Mouse (Mus musculus): ENCODE results near the gene Kctd2.
A peak's percentile ranks its signal among the peaks of the same experiment; 100 is the strongest.
"Not testable (repeated sequence)": the region's sequence is repeated elsewhere in the genome, so short reads cannot be mapped to it uniquely, and the experiment has no call there.

Kctd2 gene

GRCm38 (mm10) chr11:115439326-115439725, 19.4 kb downstream of the Kctd2 start:
- DNase-seq (ENCODE audit: low spot score in 2 of 2) = no peak

DNA sequence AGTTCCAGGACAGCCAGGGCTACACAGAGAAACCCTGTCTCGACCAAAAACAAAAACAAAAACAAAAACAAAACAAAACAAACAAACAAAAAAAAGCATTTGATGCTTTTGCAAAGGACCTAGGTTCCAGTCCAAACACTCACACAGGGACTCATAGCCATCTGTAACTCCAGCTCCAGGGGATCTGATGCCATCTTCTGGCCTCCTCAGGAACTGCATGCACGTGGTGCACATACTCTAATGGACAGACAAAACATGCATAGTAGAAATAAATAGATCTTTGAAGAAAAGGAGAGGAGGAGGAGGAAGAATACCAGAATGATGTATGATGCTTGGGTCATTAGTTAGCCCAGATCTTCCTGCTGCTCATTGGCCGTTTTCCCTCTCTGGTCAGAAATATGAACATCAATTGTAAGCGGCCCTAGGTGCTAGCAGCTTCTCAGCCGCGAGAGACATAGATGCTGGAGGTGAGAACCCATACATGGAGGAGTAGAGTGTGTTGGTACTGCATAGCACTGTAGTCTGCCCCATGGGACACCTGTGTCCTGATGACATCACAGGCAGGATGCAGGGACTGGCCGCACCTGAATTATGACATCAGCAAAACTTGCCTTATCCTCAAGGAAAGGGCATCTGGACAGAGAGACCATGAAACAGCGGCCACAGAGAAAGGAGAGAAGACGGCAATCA, 20.1 kb downstream of the Kctd2 start, which contains the start of gene Trim80:
TSS of gene Trim80 (plus strand) at position 640 of the 690 bp plus-strand sequence.
- no peak for DNase-seq (ENCODE audit: low spot score in 2 of 2)

DNA sequence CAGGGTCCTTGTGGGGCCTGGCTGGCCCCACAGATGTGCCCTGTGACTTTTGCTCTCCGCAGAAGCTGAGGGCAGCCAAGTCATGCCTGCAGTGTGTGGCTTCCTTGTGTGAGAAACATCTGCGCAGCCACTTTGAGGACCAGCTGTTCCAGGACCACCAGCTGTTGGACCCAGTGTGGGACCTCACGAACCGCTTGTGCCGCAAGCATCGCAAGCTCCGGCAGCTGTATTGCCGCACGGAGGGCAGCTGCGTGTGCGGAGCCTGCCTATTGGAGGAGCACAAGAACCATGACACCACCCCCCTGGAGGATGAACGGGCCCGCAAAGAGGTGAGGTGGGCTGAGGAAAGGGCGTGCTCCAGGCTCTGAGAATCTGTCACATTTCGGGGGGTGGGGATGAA, 21.5 kb downstream of the Kctd2 start:
- no peak for DNase-seq (ENCODE audit: low spot score in 2 of 2)

- DNase-seq (ENCODE audit: low spot score in 2 of 2) = no peak
Measured at GRCm38 (mm10) chr11:115446906-115447305, 27.0 kb downstream of the Kctd2 start.

DNA sequence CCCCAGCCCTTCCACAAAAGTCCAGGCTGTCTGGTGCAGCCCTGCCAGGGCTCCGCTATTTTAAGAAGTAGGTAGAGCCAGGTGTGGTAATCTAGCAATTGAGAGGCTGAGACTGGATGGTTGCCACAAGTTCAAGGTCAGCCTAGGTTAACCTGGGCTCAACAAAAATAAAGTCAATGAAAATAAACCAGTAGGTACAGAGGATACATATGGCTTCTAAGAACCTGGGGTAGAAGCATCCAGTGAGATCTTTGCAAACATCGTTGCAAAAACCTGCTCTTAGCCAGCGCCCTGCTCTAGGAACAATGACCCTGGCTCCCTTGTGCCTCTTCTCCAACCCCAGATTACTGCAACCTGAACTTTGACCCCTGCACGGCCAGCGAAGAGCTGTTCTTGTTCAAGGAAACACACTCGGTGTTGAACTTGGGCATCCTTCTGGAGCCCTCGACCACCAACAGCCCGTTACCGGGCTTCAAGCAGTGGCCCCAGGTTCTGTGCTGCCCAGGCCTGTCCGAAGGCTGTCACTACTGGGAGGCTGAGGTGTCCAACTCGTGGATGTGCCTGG, 27.5 kb downstream of the Kctd2 start:
- DNase-seq (ENCODE audit: low spot score in 2 of 2) = no peak

- no peak for DNase-seq (ENCODE audit: low spot score in 2 of 2)
Measured at GRCm38 (mm10) chr11:115448075-115448474, 28.1 kb downstream of the Kctd2 start.

GRCm38 (mm10) chr11:115448998-115449397, 29.1 kb downstream of the Kctd2 start:
- no peak for DNase-seq (ENCODE audit: low spot score in 2 of 2)

DNA sequence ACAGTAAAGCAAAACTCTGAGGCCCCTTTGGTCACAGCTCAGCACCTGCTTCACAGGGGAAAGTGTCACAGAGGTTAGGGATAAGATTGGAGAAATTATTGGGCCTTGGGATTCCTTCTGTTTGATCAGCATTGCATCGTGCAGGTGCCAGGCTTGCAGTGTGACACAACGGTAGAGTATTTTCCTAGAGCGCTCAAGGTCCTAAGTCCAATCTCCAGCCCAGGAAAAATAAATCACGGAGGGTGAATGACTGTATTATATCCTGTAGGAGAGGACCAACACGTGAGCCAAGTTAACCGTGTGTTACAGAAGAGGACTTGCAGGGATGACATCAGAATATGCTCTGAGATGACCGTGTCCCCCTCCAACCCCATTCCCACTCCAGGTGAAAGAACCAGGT, 30.2 kb downstream of the Kctd2 start:
- DNase-seq (ENCODE audit: low spot score in 2 of 2) = no peak

DNA sequence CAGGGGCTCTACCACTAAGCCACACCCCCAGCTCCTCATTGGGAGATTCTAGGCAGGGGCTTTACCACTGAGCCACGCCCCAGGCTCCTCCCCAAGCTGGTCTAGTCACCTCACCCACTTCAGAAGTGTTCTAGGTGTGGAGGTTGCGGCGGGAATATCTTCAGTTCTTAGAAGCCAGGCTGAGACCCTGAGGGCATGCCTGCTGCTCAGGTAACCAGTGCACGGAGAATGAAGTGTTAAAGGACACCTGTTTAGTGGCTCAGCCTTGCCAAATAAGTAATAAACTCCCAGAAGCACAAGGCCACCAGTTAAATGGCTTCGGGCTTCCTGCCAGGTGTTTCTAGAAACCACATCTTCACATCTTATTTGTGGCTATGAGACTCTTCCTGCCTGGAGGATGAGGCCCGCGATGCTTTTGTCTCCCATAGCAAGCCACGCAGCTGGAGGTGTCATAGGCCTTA, 31.9 kb downstream of the Kctd2 start:
- DNase-seq (ENCODE audit: low spot score in 2 of 2) = no peak

GRCm38 (mm10) chr11:115452281-115452860, 32.4 kb downstream of the Kctd2 start:
- no peak for DNase-seq (ENCODE audit: low spot score in 2 of 2)

- no peak for DNase-seq (ENCODE audit: low spot score in 2 of 2)
Measured at GRCm38 (mm10) chr11:115453306-115453705, 33.4 kb downstream of the Kctd2 start.

DNA sequence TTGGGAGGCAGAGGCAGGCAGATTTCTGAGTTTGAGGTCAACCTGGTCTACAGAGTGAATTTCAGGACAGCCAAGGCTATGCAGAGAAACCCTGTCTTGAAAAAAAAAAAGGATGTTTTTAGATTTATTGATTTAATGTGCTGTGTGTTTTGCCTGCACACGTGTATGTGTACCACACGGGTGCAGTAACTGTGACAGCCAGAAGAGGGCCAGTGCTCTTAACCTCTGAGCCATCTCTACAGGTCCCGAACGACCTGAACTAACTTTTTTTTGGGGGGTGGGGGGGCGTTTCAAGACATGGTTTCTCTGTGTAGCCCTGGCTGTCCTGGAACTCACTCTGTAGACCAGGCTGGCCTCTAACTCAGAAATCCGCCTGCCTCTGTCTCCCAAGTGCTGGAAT, 34.9 kb downstream of the Kctd2 start:
- not testable (repeated sequence) for DNase-seq (ENCODE audit: low spot score in 2 of 2)

GRCm38 (mm10) chr11:115455619-115456018, 35.7 kb downstream of the Kctd2 start:
- no peak for DNase-seq (ENCODE audit: low spot score in 2 of 2)

GRCm38 (mm10) chr11:115456182-115456581, 36.3 kb downstream of the Kctd2 start:
- DNase-seq (ENCODE audit: low spot score in 2 of 2) = no peak

- no peak for DNase-seq (ENCODE audit: low spot score in 2 of 2)
Measured at GRCm38 (mm10) chr11:115457405-115457804, 37.5 kb downstream of the Kctd2 start.

GRCm38 (mm10) chr11:115460976-115461375, 41.0 kb downstream of the Kctd2 start:
- DNase-seq (ENCODE audit: low spot score in 2 of 2) = no peak

DNA sequence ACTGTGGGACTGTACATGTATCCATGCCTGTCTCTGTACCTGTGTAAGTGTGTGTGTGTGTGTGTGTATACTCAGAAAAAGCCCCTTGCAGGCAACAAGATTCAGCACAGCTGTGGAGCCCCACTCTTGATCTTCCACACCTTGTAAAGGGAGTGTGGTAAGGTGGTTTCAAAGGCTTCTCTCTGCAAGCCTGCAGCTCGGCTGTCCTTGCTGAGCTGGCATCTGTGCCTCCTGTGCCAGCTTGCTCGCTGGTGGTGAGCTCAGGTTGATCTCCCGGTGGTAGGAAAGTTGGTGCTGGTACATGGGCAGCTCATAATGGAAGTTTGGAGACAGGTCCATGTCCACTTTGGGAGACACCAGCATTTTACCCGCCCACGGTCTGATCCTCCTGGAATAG, 41.9 kb downstream of the Kctd2 start:
- no peak for DNase-seq (ENCODE audit: low spot score in 2 of 2)

DNA sequence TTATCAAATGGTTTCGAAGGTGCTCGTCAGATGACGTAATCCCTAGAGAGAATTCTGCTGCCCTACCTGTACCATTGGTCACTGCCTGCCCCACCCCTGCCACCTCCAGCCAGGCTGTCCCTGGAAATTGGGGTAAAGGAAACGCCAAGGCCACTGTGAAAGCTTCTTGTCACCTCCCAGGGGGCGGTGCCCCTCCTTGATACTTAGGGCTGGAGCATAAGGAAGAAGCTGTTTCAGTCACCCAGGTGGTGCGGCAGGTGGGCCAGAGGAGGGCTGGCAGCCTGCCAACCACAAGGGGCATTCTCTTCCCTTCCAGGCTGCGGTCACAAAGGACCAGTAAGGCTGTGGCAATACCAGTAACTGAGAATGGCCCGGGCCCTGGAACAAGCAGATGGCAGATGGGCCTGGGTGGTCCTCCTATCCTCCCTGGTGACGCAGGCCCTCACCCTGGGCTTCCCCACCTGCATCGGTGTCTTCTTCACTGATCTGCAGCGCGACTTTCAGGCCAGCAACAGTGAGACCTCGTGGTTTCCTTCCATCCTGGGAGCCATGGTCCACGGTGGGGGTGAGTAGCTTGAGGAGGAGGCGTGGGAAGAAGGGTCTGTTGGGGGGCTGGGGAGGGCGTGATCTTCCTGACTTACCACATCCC, 42.4 kb downstream of the Kctd2 start, which contains the start of gene Slc16a5:
TSS of gene Slc16a5 (plus strand) at position 232 of the 649 bp plus-strand sequence.
- peak in 1 of 2 experiments; percentile 24 for DNase-seq (ENCODE audit: low spot score in 2 of 2)

- no peak for DNase-seq (ENCODE audit: low spot score in 2 of 2)
Measured at GRCm38 (mm10) chr11:115463397-115463796, 43.5 kb downstream of the Kctd2 start.

GRCm38 (mm10) chr11:115464851-115465250, 44.9 kb downstream of the Kctd2 start:
- DNase-seq (ENCODE audit: low spot score in 2 of 2) = no peak

DNA sequence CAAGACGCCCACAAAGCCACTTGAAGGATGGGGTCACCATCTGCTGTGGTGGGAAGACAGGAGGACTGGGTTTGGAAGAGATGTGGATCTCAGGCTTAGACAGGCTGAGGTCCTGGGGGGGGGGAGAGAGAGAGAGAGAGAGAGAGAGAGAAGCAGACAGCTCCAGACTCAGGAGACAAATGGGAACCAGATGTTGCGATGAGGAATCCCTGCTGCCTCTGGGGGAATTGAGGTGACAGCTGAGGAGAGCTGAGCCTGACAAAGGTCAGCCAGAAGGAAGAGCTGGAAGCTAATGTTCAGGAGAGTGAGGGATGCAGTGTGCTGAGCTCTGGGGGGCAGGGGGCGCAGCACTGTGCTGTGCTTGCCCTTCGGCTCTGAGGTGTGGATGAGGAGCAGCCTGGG, 47.3 kb downstream of the Kctd2 start:
- no peak for DNase-seq (ENCODE audit: low spot score in 2 of 2)

DNA sequence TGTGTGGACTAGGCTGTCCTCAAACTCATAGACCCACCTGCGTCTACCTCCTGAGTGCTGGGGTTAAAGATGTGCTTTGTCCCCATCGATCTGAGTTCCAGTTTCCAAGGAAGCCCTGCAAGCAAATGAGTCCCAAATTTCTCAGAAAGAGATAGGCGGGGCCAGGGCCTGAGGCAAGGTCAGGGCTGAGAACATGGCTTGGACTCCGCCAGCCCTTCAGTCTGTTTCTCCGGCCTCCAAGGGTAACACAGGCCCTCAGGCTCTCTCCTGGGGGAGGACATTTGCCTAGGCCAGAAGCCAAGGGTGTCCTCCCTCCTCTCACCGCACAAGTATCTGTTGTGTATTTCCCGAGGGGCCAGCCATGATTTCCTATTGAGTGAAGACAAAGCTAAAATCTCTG, 52.3 kb downstream of the Kctd2 start:
- DNase-seq (ENCODE audit: low spot score in 2 of 2) = no peak
